Mouse (Mus musculus) C2C12 (cell line): ENCODE measurements at regions not wholly inside any gene's neighbourhood (a gene's known extent, or its start where the extent isn't known, plus 50 kb on each side); places are given as distances from the start of the nearest gene placed in this dataset.

Experiments
- H3K27me3 ChIP-seq: one replicate; pipeline ENCODE4 v1.6.1; 2011; ENCODE audit not compliant: control insufficient read depth, insufficient read depth, insufficient read length
- H3K36me3 ChIP-seq: one replicate; pipeline ENCODE4 v1.6.1; 2011; ENCODE audit not compliant: control insufficient read depth, insufficient read depth
- H3K4me3 ChIP-seq: one replicate; pipeline ENCODE4 v1.5.1; 2011; ENCODE audit warnings: mild to moderate bottlenecking, control low read depth; ENCODE audit not compliant: poor library complexity, insufficient read depth, severe bottlenecking
- H3K79me2 ChIP-seq: one replicate; pipeline ENCODE4 v1.6.1; 2011; ENCODE audit not compliant: control insufficient read depth, insufficient read depth
- H3K79me3 ChIP-seq: one replicate; pipeline ENCODE4 v1.6.1; 2011; ENCODE audit warnings: low read depth, control low read depth
- H3ac ChIP-seq: one replicate; pipeline ENCODE3; 2011; ENCODE audit warnings: low read depth; ENCODE audit not compliant: control insufficient read depth, insufficient read length
- CEBPB ChIP-seq: IDR thresholded peaks from one replicate; pipeline ENCODE4 v1.6.1; 2011; ENCODE audit warnings: low read depth, mild to moderate bottlenecking, control low read depth, moderate library complexity
- CTCF ChIP-seq: IDR thresholded peaks from one replicate; pipeline ENCODE4 v1.5.1; 2011; ENCODE audit not compliant: control insufficient read depth, insufficient read depth, insufficient read length
- FOSL1 ChIP-seq: IDR thresholded peaks from one replicate; pipeline ENCODE4 v1.8.0; 2011; ENCODE audit warnings: mild to moderate bottlenecking, low read length; ENCODE audit not compliant: poor library complexity, insufficient read depth, severe bottlenecking
- MAX ChIP-seq: IDR thresholded peaks from one replicate; pipeline ENCODE4 v1.6.1; 2011; ENCODE audit warnings: mild to moderate bottlenecking, control low read depth
- MYOD1 ChIP-seq: IDR thresholded peaks from one replicate; pipeline ENCODE4 v1.6.1; 2011; ENCODE audit warnings: low read depth; ENCODE audit not compliant: control insufficient read depth, insufficient read length
- MYOG ChIP-seq: IDR thresholded peaks from one replicate; pipeline ENCODE4 v1.6.1; 2011; ENCODE audit not compliant: control insufficient read depth, insufficient read length; ENCODE audit errors: extremely low read depth
- USF1 ChIP-seq: IDR thresholded peaks from one replicate; pipeline ENCODE4 v1.6.1; 2011; ENCODE audit warnings: low read depth, mild to moderate bottlenecking, control low read depth, moderate library complexity

GRCm38 (mm10) chr1:112388807-112389206 is 524.1 kb upstream of the Dsel start:
- no peaks in the 10 kb centered on the region for H3K27me3 ChIP-seq
- TF ChIP-seq USF1 = no peak
- TF ChIP-seq MAX = no peak
- no peak for TF ChIP-seq FOSL1
- TF ChIP-seq CTCF = no peak
- TF ChIP-seq MYOD1 = no peak
- no peak for TF ChIP-seq MYOG
- H3K79me3 ChIP-seq = no peaks in the 10 kb centered on the region
- no peak overlapping the region for H3K4me3 ChIP-seq
- no peaks in the 10 kb centered on the region for H3K79me2 ChIP-seq
- H3K36me3 ChIP-seq = no peaks in the 10 kb centered on the region
- H3ac ChIP-seq = no peak overlapping the region

DNA sequence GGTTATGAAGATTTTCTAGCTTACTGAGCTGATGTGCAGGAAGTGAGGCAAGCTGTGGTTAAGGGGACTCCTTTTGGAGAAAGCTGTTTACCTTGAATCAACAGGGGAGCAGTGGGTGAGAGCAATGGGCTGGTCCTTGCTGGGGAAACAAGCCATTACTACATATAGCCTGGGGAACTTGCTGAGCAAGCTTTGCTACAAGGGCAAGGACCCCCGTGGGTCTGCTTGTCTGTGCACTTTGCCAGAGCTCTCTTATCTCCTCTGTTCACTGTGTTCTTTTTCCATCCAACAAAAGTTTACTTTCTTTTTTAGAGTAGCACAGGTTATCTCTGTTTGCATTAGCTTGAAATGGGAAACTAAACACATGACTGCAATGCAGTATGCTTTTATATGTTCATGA is 519.3 kb upstream of the Dsel start:
- Histone ChIP-seq H3K36me3 (no peaks in the 10 kb centered on the region), H3K79me2 (no peaks in the 10 kb centered on the region), H3K27me3 (no peaks in the 10 kb centered on the region), H3K4me3 (no peak overlapping the region), H3ac (no peak overlapping the region), H3K79me3 (no peaks in the 10 kb centered on the region)
- TF ChIP-seq CTCF (no peak), FOSL1 (no peak), CEBPB (no peak)

DNA sequence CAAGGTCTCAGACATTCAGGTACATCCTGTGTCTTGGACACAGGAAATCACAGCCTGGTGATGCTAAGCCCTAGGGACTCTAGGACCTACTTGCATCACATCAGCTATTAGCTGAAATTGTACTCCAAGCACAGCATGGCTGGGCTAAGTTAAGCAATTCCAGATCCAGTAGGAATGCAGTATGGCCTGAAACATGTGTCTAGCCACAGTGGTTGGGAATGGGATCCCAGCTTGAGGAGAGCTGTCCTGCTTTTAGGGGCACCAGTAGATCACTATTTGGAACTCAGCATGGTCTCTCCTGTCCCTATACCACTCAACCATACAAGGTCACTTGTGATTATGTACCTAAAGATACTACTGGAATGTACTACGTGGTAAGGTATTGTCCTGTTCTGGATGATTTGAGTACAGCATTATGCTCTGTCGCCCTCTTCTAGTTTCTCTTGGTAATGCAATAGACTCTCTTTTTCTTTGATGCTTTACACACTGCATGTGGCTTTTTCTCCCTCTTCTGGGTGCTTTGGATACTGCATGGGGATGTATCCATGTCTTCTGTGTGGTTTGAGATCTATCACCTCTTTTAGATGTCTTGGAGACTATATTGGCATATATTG is 515.0 kb upstream of the Dsel start:
- Histone ChIP-seq H3K4me3 (no peak overlapping the region), H3K27me3 (no peaks in the 10 kb centered on the region), H3ac (no peak overlapping the region), H3K36me3 (no peaks in the 10 kb centered on the region), H3K79me2 (no peaks in the 10 kb centered on the region), H3K79me3 (no peaks in the 10 kb centered on the region)
- TF ChIP-seq CEBPB = no peak
- TF ChIP-seq MYOD1 = no peak
- TF ChIP-seq CTCF = no peak
- TF ChIP-seq FOSL1 = no peak
- no peak for TF ChIP-seq MYOG
- TF ChIP-seq MAX = no peak
- TF ChIP-seq USF1 = no peak

- no peak for TF ChIP-seq USF1
- no peak for TF ChIP-seq MYOD1
These were observed 513.9 kb upstream of the Dsel start for GRCm38 (mm10) chr1:112378660-112379059.

GRCm38 (mm10) chr1:112355816-112356215 is 491.1 kb upstream of the Dsel start:
- no peaks in the 10 kb centered on the region for H3K36me3 ChIP-seq
- TF ChIP-seq MAX (no peak), USF1 (no peak), CEBPB (no peak), FOSL1 (no peak)
- H3K79me2 ChIP-seq = no peaks in the 10 kb centered on the region
- H3ac ChIP-seq = no peak overlapping the region
- H3K27me3 ChIP-seq = no peaks in the 10 kb centered on the region
- H3K4me3 ChIP-seq = no peak overlapping the region
- no peaks in the 10 kb centered on the region for H3K79me3 ChIP-seq

More at GRCm38 (mm10) chr1:112378660-112379059, 513.9 kb upstream of the Dsel start:
- Histone ChIP-seq H3K79me2 (no peaks in the 10 kb centered on the region), H3K4me3 (no peak overlapping the region), H3K79me3 (no peaks in the 10 kb centered on the region), H3K27me3 (no peaks in the 10 kb centered on the region), H3ac (no peak overlapping the region), H3K36me3 (no peaks in the 10 kb centered on the region)
